Mouse (Mus musculus): ENCODE results near the gene Ccnf. TPM values are rescaled to one million over a fixed set of nuclear protein-coding genes. Genes with fewer than 3 reads are reported as not detected.

Ccnf gene
- polyA plus RNA-seq, 1 experiment from 2014 or later: 7.0 TPM

DNA sequence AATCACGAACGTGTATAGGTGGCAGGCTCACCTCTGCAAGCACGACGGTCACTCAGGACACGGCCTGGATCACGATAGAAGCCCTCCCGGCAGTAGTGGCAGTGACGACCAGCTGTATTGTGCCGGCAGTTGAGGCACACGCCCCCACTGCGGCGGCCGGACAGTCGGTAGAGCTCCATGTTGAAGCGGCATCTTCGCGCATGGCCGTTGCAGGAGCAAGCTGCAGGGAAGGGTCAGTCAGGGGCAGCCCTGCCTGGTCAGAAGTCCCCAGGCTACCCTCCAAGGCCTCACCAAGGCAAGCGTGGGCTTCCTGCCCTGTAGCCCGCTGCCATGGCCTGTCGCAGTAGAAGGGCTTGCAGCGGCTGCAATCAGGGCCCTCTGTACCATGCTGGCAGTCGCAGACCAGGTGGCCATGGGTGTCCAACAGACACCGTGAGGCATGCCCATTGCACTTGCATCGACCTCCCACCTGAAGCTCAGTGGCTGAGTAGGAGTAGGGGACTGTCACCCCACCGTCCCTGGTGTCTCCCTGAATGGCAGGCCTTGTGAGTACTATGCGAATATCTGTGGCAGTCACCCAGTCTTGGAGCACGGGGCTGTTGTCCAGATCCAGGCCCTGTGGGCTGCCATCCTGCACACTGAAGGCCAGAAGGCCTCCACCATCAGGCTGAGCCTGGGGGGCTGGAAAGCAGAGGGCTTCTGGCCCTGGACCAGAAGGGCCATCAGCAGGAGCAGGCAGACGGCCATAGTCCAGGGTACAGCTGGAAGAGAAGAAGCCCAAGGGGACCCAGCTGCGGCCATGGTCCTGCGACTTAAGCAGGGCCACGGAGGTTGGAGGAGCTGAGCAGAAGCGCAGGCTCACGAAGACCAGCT is 43.3 kb downstream of the Ccnf start:
- Histone ChIP-seq H3K27ac (ENCODE audit: low read depth, low read length) (no peak overlapping the region), H3K4me3 (ENCODE audit: low read depth, low read length) (peak overlapping the region; percentile 36), H3K9ac (replicated peaks; ENCODE audit: low read depth, low read length) (peak overlapping the region; percentile 83), H3K9me3 (ENCODE audit: control insufficient read depth, low read length) (no peaks in the 10 kb centered on the region), H3K4me1 (ENCODE audit: control insufficient read depth, insufficient read depth, low read length) (peaks cover 68% of the 10 kb centered on the region), H3K4me2 (ENCODE audit: low read depth, low read length) (peak overlapping the region; percentile 92), H3K27me3 (ENCODE audit: control insufficient read depth, insufficient read depth, low read length) (0 out of 2 replicates have a peak, but pooled peaks cover 4% of the 10 kb centered on the region), H3K36me3 (ENCODE audit: control insufficient read depth, insufficient read depth, low read length) (no peaks in the 10 kb centered on the region)
- 52% methylated on average over 34 of the region's 34 CpGs for WGBS
- no peak for ATAC-seq (ENCODE audit: low read depth)

DNA sequence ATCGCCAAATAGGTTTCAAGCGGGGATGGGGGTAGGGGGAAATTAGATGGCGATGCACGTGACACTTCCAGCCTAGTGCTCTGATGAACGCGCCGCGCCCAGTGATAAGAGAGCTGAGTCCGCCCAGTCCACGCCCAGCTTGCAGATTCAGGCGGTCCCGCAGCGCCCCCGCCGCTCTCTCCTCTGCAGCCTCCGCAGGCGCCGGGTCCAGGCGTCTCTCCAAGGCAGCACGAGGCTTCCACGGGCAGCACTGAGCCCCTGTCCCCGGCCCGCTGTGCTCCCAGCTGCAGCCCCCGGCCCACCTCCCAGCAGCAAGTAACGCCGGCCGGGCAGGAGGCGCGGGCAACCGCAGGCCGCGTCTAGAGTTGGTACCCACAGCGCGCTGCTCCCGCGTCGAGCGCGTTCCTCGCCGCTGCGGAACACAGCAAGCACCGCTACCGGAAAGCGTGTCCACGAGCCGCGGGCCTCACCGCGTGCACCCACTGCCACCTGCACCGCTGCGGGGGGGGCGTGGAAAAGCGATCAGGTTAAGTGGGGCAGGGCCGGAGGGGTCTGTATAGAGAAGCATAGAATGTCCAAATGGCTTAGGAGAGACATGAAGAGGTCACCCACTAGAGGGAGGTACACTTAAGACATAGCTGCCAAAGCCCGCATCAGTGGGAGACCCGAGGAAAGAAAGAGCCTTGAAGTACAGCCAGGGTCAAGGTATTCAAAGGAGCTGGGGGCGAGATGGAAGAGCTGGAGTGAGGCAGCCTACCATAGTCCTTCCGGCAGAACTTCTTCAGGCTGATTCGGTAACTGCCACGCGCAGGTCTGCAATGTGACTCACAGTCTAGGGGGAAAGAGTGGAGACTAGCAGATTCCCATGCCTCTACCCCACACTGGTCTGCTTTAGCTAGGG is 44.6 kb downstream of the Ccnf start:
- WGBS: 4% methylated on average over 56 of the region's 62 CpGs
- peak overlapping the region; percentile 70 for H3K4me3 ChIP-seq (ENCODE audit: low read depth, low read length)
- peaks cover 63% of the 10 kb centered on the region for H3K4me1 ChIP-seq (ENCODE audit: control insufficient read depth, insufficient read depth, low read length)
- 0 out of 2 replicates have a peak, but pooled peaks cover 4% of the 10 kb centered on the region for H3K27me3 ChIP-seq (ENCODE audit: control insufficient read depth, insufficient read depth, low read length)
- H3K4me2 ChIP-seq (ENCODE audit: low read depth, low read length): peak overlapping the region; percentile 92
- H3K9me3 ChIP-seq (ENCODE audit: control insufficient read depth, low read length): no peaks in the 10 kb centered on the region
- ATAC-seq (ENCODE audit: low read depth): peak; percentile 39; the same call in 1 of the 2 replicates
- peak overlapping the region; percentile 83 for H3K9ac ChIP-seq (replicated peaks; ENCODE audit: low read depth, low read length)
- no peaks in the 10 kb centered on the region for H3K36me3 ChIP-seq (ENCODE audit: control insufficient read depth, insufficient read depth, low read length)
- peak overlapping the region; percentile 72 for H3K27ac ChIP-seq (ENCODE audit: low read depth, low read length)

DNA sequence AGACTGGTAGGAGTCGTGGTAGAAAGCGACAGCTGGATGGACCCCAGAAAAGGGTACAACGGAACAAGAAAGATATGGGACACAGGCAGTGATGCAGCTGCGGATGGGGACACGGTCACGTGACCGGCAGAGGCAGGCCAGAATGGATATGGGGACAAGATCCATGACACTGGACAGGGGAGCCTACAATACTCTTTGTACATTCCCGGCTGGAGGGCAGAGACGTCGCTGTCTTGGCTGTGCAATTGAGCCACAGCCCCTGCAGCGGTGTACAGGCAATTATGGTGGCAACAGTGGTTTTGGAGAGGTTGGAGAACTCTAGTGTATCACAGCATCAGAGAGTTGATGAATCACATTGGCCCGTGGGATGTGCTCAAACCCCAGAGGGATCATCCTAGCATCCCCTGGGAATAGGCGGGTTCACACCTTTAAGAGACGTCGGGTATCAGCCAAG is 45.3 kb downstream of the Ccnf start:
- H3K4me2 ChIP-seq (ENCODE audit: low read depth, low read length): peak overlapping the region; percentile 92
- H3K9me3 ChIP-seq (ENCODE audit: control insufficient read depth, low read length): no peaks in the 10 kb centered on the region
- WGBS: 3% methylated on average over 15 of the region's 15 CpGs
- H3K4me3 ChIP-seq (ENCODE audit: low read depth, low read length): peak overlapping the region; percentile 70
- no peaks in the 10 kb centered on the region for H3K36me3 ChIP-seq (ENCODE audit: control insufficient read depth, insufficient read depth, low read length)
- ATAC-seq (ENCODE audit: low read depth): peak; percentile 19
- peak overlapping the region; percentile 83 for H3K9ac ChIP-seq (replicated peaks; ENCODE audit: low read depth, low read length)
- H3K27ac ChIP-seq (ENCODE audit: low read depth, low read length): peak overlapping the region; percentile 72
- H3K27me3 ChIP-seq (ENCODE audit: control insufficient read depth, insufficient read depth, low read length): 0 out of 2 replicates have a peak, but pooled peaks cover 4% of the 10 kb centered on the region
- peaks cover 56% of the 10 kb centered on the region for H3K4me1 ChIP-seq (ENCODE audit: control insufficient read depth, insufficient read depth, low read length)

GRCm38 (mm10) chr17:24205284-24205888 is 45.9 kb downstream of the Ccnf start, which contains the start of gene Tbc1d24:
Gene Tbc1d24 (minus strand): TSS chr17:24205562.
- peak; percentile 70 for ATAC-seq (ENCODE audit: low read depth)
- Histone ChIP-seq H3K9ac (replicated peaks; ENCODE audit: low read depth, low read length) (peak within 1 kb of the TSS; percentile 83), H3K9me3 (ENCODE audit: control insufficient read depth, low read length) (no peaks in the 10 kb centered on the region), H3K4me1 (ENCODE audit: control insufficient read depth, insufficient read depth, low read length) (peaks cover 55% of the 10 kb centered on the region), H3K27ac (ENCODE audit: low read depth, low read length) (peak within 1 kb of the TSS; percentile 72), H3K36me3 (ENCODE audit: control insufficient read depth, insufficient read depth, low read length) (no peaks in the 10 kb centered on the region), H3K4me3 (ENCODE audit: low read depth, low read length) (peak within 1 kb of the TSS; percentile 70), H3K27me3 (ENCODE audit: control insufficient read depth, insufficient read depth, low read length) (0 out of 2 replicates have a peak, but pooled peaks cover 4% of the 10 kb centered on the region), H3K4me2 (ENCODE audit: low read depth, low read length) (peak within 1 kb of the TSS; percentile 92)
- under 1% methylated on average over 58 of the region's 65 CpGs for WGBS

- Histone ChIP-seq H3K4me1 (ENCODE audit: control insufficient read depth, insufficient read depth, low read length) (peaks cover 55% of the 10 kb centered on the region), H3K9ac (replicated peaks; ENCODE audit: low read depth, low read length) (peak overlapping the region; percentile 83), H3K36me3 (ENCODE audit: control insufficient read depth, insufficient read depth, low read length) (no peaks in the 10 kb centered on the region), H3K4me2 (ENCODE audit: low read depth, low read length) (peak overlapping the region; percentile 92), H3K27ac (ENCODE audit: low read depth, low read length) (0 out of 2 replicates have a peak overlapping the region, but pooled peaks have one; percentile 10), H3K4me3 (ENCODE audit: low read depth, low read length) (peak overlapping the region; percentile 70), H3K27me3 (ENCODE audit: control insufficient read depth, insufficient read depth, low read length) (0 out of 2 replicates have a peak, but pooled peaks cover 4% of the 10 kb centered on the region), H3K9me3 (ENCODE audit: control insufficient read depth, low read length) (no peaks in the 10 kb centered on the region)
- ATAC-seq (ENCODE audit: low read depth): no peak
- WGBS: 8% methylated on average over 7 of the region's 7 CpGs
Measured at GRCm38 (mm10) chr17:24204846-24205245, 46.4 kb downstream of the Ccnf start.

DNA sequence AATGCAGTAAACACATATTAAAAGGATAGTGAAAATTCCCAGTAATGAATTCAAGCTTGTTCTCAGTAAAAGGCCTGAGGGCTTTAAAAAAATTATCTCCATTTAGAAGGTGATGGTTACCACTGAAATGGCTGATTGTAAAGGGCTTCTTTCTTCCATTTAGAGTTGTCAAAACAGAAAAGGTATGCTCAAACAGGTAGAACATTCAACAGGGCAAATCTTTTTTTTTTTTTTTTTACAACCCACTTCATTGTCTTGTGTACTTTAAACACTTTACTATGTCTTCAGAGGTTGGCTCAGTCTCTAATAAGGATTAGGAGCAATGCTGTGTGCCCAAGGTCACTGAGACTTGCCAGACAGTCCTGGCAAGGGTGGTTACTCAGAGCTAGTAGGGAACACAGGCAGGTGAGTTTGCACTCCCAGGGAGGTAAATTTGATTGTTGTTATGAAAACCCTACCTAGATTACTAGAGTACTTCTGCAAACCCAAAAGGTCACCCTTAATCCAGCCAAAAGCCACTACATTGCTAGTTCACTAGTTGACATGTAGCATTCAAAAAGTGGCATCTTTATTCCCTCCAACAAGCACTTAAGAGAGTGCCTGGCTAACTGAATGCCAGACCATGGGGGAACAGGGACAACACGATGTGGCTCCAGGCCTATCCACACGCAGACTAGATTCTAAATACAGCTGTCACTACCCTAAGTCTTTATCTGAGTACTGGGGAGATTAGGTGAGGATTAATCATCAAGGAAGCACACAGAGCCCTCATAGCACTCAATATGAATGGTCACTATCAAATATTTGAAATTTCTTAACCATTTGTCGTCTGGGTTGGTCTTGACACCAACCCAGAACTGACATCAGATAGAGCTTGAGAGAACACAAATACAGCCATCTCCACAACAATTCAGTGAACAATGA is 47.4 kb downstream of the Ccnf start:
- peak overlapping the region; percentile 83 for H3K9ac ChIP-seq (replicated peaks; ENCODE audit: low read depth, low read length)
- peak overlapping the region; percentile 70; the same call in 1 of the 2 replicates for H3K4me3 ChIP-seq (ENCODE audit: low read depth, low read length)
- 0 out of 2 replicates have a peak, but pooled peaks cover 4% of the 10 kb centered on the region for H3K27me3 ChIP-seq (ENCODE audit: control insufficient read depth, insufficient read depth, low read length)
- no peaks in the 10 kb centered on the region for H3K36me3 ChIP-seq (ENCODE audit: control insufficient read depth, insufficient read depth, low read length)
- peak overlapping the region; percentile 92 for H3K4me2 ChIP-seq (ENCODE audit: low read depth, low read length)
- no peak for ATAC-seq (ENCODE audit: low read depth)
- H3K9me3 ChIP-seq (ENCODE audit: control insufficient read depth, low read length): no peaks in the 10 kb centered on the region
- WGBS: 84% methylated on average over 3 of the region's 3 CpGs
- peaks cover 46% of the 10 kb centered on the region for H3K4me1 ChIP-seq (ENCODE audit: control insufficient read depth, insufficient read depth, low read length)
- H3K27ac ChIP-seq (ENCODE audit: low read depth, low read length): no peak overlapping the region

DNA sequence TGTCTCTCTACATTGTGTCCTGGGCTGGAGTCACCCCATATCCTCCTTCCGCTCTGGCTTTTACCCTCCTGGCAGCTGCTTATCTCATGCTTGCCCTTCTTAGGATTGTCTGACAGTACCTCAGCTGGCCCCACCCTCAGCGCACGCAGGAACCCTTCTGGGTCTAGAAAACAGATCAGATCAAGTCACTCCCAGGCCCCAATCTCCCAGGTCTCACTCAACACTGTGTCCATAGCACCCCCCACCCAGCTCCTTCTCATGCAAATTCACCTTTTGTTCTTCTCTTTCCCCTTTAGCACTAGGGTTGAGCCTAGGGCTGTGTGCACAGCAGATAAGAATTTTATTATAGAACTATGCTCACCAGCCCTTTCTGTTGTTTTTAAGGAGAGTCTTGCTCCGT is 48.2 kb downstream of the Ccnf start:
- Histone ChIP-seq H3K9me3 (ENCODE audit: control insufficient read depth, low read length) (no peaks in the 10 kb centered on the region), H3K4me2 (ENCODE audit: low read depth, low read length) (no peak overlapping the region; the same call in 1 of the 2 replicates), H3K9ac (replicated peaks; ENCODE audit: low read depth, low read length) (no peak overlapping the region), H3K27me3 (ENCODE audit: control insufficient read depth, insufficient read depth, low read length) (0 out of 2 replicates have a peak, but pooled peaks cover 4% of the 10 kb centered on the region), H3K4me1 (ENCODE audit: control insufficient read depth, insufficient read depth, low read length) (peaks cover 38% of the 10 kb centered on the region), H3K36me3 (ENCODE audit: control insufficient read depth, insufficient read depth, low read length) (no peaks in the 10 kb centered on the region), H3K27ac (ENCODE audit: low read depth, low read length) (no peak overlapping the region), H3K4me3 (ENCODE audit: low read depth, low read length) (no peak overlapping the region)
- ATAC-seq (ENCODE audit: low read depth): no peak
- 48% methylated on average over 4 of the region's 4 CpGs for WGBS

All from neural tube, embryonic 14.5 days (tissue).